Mouse (Mus musculus) stomach, embryonic 16.5 days (tissue): ENCODE measurements around the gene Olfr1238. TPM values are rescaled to one million over a fixed set of nuclear protein-coding genes. Genes with fewer than 3 reads are reported as not detected.

Experiments
- ATAC-seq: fragments of 200-750 bp; cut with Nextera tagmentation; 2 replicates; pipeline ENCODE4 v1.8.0; 2017; ENCODE audit warnings: moderate number of reproducible peaks, moderate TSS enrichment; ENCODE audit not compliant: insufficient read depth, low FRiP score
- H3K27ac ChIP-seq: fragments of 300-500 bp; sonication (generic); 2 replicates; pipeline ENCODE4 v1.5.1; 2014; ENCODE audit warnings: low read length
- H3K27me3 ChIP-seq: fragments of 300-500 bp; sonication (generic); 2 replicates; pipeline ENCODE4 v1.6.1; 2014; ENCODE audit warnings: low read length, control low read depth, mixed read lengths; ENCODE audit not compliant: control insufficient read depth, insufficient read depth
- H3K36me3 ChIP-seq: fragments of 300-500 bp; sonication (generic); 2 replicates; pipeline ENCODE4 v1.6.1; 2014; ENCODE audit warnings: low read length; ENCODE audit not compliant: control insufficient read depth, insufficient read depth
- H3K4me1 ChIP-seq: fragments of 300-500 bp; sonication (generic); 2 replicates; pipeline ENCODE4 v1.6.1; 2014; ENCODE audit warnings: low read length, control low read depth, mixed read lengths; ENCODE audit not compliant: control insufficient read depth, insufficient read depth
- H3K4me2 ChIP-seq: fragments of 300-500 bp; sonication (generic); 2 replicates; pipeline ENCODE4 v1.6.1; 2014; ENCODE audit warnings: low read depth, low read length, mixed read lengths
- H3K4me3 ChIP-seq: fragments of 300-500 bp; sonication (generic); replicated peaks from 2 replicates; pipeline ENCODE4 v1.5.1; 2014; ENCODE audit warnings: mild to moderate bottlenecking, low read length
- H3K9ac ChIP-seq: fragments of 300-500 bp; sonication (generic); 2 replicates; pipeline ENCODE4 v1.6.1; 2014; ENCODE audit warnings: low read length
- H3K9me3 ChIP-seq: fragments of 300-500 bp; sonication (generic); replicated peaks from 2 replicates; pipeline ENCODE4 v1.6.1; 2016; ENCODE audit warnings: low read length, control low read depth; ENCODE audit not compliant: control insufficient read depth
- WGBS: fragments of 180-500 bp; shearing (Covaris S2); extraction: QIAGEN DNeasy Blood & Tissue Kit; methylation state at CpG from one replicate; pipeline ENCODE4 v1.1.7; 2014; 5-methylcytosine and 5-hydroxymethylcytosine counted together
- polyA plus RNA-seq: library from polyadenylated mRNA; unstranded; fragments of >200 nt; fragmentation: Nextera tagmentation; extraction: Ambion mirVana; gene quantifications from 2 replicates; pipeline ENCODE4 v1.2.1, GENCODE M21; 2015

Gene Olfr1238
- not detected in 2 replicates for polyA plus RNA-seq

DNA sequence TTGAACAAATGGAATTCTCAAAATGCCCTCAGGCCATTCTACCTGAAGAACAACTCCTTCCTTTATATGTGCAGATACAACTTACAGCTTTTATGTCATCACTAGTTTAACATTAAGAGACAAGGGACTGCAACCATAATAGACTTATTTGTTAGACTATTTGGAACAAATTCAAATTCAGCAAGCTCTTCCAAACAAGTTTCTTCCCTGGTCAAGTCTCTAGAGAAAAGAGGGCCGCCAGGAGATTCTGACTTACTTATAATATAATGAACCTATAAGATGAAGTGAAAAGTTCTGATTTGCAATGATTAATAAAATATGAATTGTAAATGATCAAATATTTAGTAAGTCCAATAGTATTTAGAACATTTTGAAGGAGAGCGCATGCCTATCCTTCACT, at the start of gene Olfr1238:
TSS of gene Olfr1238 (minus strand) at position 101 of the 400 bp plus-strand sequence.
- Histone ChIP-seq H3K9me3 (no peaks in the 10 kb centered on the region), H3K9ac (no peak within 1 kb of the TSS), H3K4me1 (no peaks in the 10 kb centered on the region), H3K27ac (no peak within 1 kb of the TSS), H3K4me3 (no peak within 1 kb of the TSS), H3K36me3 (no peaks in the 10 kb centered on the region), H3K27me3 (no peaks in the 10 kb centered on the region), H3K4me2 (no peak within 1 kb of the TSS)
- 92% methylated on average over 2 of the region's 2 CpGs for WGBS
- ATAC-seq, result no peak

DNA sequence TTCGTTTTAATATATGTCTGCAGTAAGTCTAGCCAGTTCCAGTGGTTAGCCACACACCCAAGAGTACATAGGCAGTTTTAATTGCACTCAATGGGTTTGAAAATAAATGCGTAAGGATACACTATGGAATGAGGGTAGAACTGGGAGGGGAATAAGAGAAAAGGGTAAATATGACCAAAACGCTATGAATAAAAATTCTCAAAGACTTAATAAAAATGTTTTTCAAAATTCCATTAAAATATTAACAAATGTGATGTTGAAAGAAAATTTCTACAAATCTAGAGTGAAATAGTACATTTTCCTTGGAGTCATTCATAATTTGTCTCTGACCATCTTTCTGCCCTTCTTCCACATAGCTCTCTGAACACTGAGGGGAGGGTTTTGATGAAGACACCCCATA, 33.4 kb upstream of the Olfr1238 start, which contains the start of gene Olfr1240:
TSS of gene Olfr1240 (minus strand) at position 101 of the 400 bp plus-strand sequence.
- H3K27me3 ChIP-seq, result no peaks in the 10 kb centered on the region
- H3K4me2 ChIP-seq, result no peak within 1 kb of the TSS
- no peaks in the 10 kb centered on the region for H3K9me3 ChIP-seq
- ATAC-seq, result no peak
- 82% methylated on average over 3 of the region's 3 CpGs for WGBS
- H3K36me3 ChIP-seq, result no peaks in the 10 kb centered on the region
- no peak within 1 kb of the TSS for H3K4me3 ChIP-seq
- no peak within 1 kb of the TSS for H3K9ac ChIP-seq
- H3K4me1 ChIP-seq, result no peaks in the 10 kb centered on the region
- no peak within 1 kb of the TSS for H3K27ac ChIP-seq

DNA sequence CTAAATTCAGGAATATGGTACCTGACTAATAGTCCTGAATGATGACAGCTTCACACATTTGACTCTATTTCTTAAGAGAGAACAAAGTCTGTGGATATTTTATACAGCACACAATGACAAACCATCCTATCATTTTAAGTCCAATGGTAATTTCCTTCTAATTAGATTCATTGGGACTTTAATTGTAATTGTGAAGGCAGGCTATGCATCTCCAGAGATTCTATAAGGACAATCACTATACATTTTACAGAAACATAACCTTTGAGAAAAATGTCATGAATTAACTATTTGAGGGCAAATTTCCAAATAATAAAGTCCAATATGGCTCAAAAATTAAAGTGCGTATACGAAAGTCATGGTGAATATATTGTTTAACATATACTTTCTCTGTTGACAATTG, 10.8 kb upstream of the Olfr1238 start, which contains the start of gene Olfr1239:
TSS of gene Olfr1239 (minus strand) at position 101 of the 400 bp plus-strand sequence.
- 77% methylated on average over 2 of the region's 2 CpGs for WGBS
- no peak for ATAC-seq

DNA sequence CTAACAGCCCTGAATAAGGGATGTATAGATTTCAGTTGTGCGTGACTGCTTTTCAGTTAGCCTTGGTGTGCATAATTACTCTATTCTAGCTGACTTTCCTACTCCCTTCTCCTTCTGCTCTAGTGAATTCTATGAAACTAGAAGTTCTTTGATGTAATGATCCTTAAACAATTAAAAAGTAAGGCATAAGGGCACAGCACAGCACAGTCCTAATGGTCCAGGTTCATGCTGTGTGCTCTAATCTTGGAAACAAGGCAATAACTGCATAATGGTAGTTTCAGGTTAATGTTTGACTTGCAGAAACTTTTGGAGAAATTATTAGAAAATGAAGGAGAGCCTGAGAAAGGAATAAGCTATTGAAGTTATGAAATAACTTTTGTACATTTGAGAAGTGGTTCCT, 5.1 kb upstream of the Olfr1238 start:
- no peaks in the 10 kb centered on the region for H3K9me3 ChIP-seq
- 83% methylated on average over 1 of the region's 1 CpGs for WGBS
- no peak overlapping the region for H3K27ac ChIP-seq
- no peak overlapping the region for H3K4me2 ChIP-seq
- no peaks in the 10 kb centered on the region for H3K36me3 ChIP-seq
- H3K9ac ChIP-seq, result no peak overlapping the region
- ATAC-seq, result no peak
- H3K4me3 ChIP-seq, result no peak overlapping the region
- H3K27me3 ChIP-seq, result no peaks in the 10 kb centered on the region
- no peaks in the 10 kb centered on the region for H3K4me1 ChIP-seq

More for the DNA sequence above, 10.8 kb upstream of the Olfr1238 start, which contains the start of gene Olfr1239:
- Histone ChIP-seq H3K27me3 (no peaks in the 10 kb centered on the region), H3K4me3 (no peak within 1 kb of the TSS), H3K4me1 (no peaks in the 10 kb centered on the region), H3K4me2 (no peak within 1 kb of the TSS), H3K9me3 (no peaks in the 10 kb centered on the region), H3K36me3 (no peaks in the 10 kb centered on the region), H3K27ac (no peak within 1 kb of the TSS), H3K9ac (no peak within 1 kb of the TSS)

DNA sequence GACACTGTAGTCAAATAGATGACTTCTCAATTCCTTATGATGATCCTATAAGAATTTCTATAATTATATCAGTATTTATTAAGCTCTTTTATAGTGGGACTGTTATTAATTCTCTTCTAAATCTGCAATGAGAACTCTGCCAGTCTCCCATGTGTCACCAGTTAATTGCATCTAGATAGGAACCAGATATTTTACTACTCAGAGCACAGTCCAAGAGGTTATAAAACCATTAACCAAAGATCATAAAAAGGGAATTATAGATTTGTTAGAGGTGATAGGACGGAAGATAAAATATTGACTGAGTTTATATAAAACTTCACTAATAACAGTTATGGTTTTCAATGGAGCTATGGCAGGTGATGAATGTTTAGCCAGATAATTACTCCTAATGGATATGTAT, 8.6 kb downstream of the Olfr1238 start:
- 80% methylated on average over 1 of the region's 1 CpGs for WGBS
- ATAC-seq, result no peak
- Histone ChIP-seq H3K9ac (no peak overlapping the region), H3K27ac (no peak overlapping the region), H3K4me1 (no peaks in the 10 kb centered on the region), H3K4me3 (no peak overlapping the region), H3K27me3 (no peaks in the 10 kb centered on the region), H3K9me3 (no peaks in the 10 kb centered on the region), H3K4me2 (no peak overlapping the region), H3K36me3 (no peaks in the 10 kb centered on the region)

DNA sequence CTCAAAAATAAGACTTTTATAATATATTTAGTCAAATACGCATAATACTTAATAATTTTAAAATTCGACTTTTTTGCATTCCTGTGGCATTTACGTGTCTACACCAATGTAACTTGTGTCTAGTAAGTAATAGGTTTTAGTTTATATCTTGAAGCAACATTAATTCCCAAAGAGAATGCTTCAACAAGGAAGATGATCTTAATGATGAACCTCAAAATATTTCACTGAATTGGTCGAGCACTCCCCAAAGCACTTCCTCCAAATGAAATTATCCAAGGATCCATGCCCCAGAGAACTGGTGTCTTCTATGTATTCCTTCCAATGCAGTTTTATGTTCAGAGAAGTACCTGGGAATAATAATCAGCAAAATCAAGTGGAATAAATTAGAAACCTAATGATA, 44.7 kb downstream of the Olfr1238 start, which contains the start of gene Olfr1234:
TSS of gene Olfr1234 (minus strand) at position 101 of the 400 bp plus-strand sequence.
- no peaks in the 10 kb centered on the region for H3K27me3 ChIP-seq
- H3K4me3 ChIP-seq, result no peak within 1 kb of the TSS
- H3K27ac ChIP-seq, result no peak within 1 kb of the TSS
- no peak within 1 kb of the TSS for H3K9ac ChIP-seq
- H3K9me3 ChIP-seq, result no peaks in the 10 kb centered on the region
- no peak for ATAC-seq
- no peak within 1 kb of the TSS for H3K4me2 ChIP-seq
- H3K4me1 ChIP-seq, result no peaks in the 10 kb centered on the region
- no peaks in the 10 kb centered on the region for H3K36me3 ChIP-seq
- 79% methylated on average over 4 of the region's 4 CpGs for WGBS

Other genes with a start within 250 kb of the Olfr1238 start
- gene Olfr1224-ps1, start 245.6 kb downstream of the Olfr1238 start, polyA plus RNA-seq, result not detected in 2 replicates
- not detected in 2 replicates for gene Olfr1225, start 235.0 kb downstream of the Olfr1238 start, polyA plus RNA-seq
- gene Olfr1226, start 209.6 kb downstream of the Olfr1238 start, polyA plus RNA-seq, result not detected in 2 replicates
- not detected in 2 replicates for gene Olfr1228, start 155.6 kb downstream of the Olfr1238 start, polyA plus RNA-seq
- not detected in 2 replicates for gene Olfr1229, start 121.7 kb downstream of the Olfr1238 start, polyA plus RNA-seq
- not detected in 2 replicates for gene Olfr1230, start 112.4 kb downstream of the Olfr1238 start, polyA plus RNA-seq
- gene Olfr1231, start 102.6 kb downstream of the Olfr1238 start, polyA plus RNA-seq, result not detected in 2 replicates
- gene Olfr1232, start 80.0 kb downstream of the Olfr1238 start, polyA plus RNA-seq, result not detected in 2 replicates
- not detected in 2 replicates for gene Olfr1233, start 67.3 kb downstream of the Olfr1238 start, polyA plus RNA-seq
- not detected in 2 replicates for gene Olfr1234, start 44.8 kb downstream of the Olfr1238 start, polyA plus RNA-seq
- not detected in 2 replicates for gene Olfr1239, start 10.7 kb upstream of the Olfr1238 start, polyA plus RNA-seq
- gene Olfr1240, start 33.3 kb upstream of the Olfr1238 start, polyA plus RNA-seq, result not detected in 2 replicates
- gene Olfr1241, start 77.5 kb upstream of the Olfr1238 start, polyA plus RNA-seq, result not detected in 2 replicates
- gene Olfr1242, start 88.7 kb upstream of the Olfr1238 start, polyA plus RNA-seq, result not detected in 2 replicates
- not detected in 2 replicates for gene Olfr1243, start 121.8 kb upstream of the Olfr1238 start, polyA plus RNA-seq
- gene Olfr1245, start 168.8 kb upstream of the Olfr1238 start, polyA plus RNA-seq, result not detected in 2 replicates
- not detected in 2 replicates for gene Olfr1246, start 183.5 kb upstream of the Olfr1238 start, polyA plus RNA-seq
- not detected in 2 replicates for gene Olfr1247, start 204.5 kb upstream of the Olfr1238 start, polyA plus RNA-seq
- gene Olfr1248, start 208.6 kb upstream of the Olfr1238 start, polyA plus RNA-seq, result not detected in 2 replicates
- not detected in 2 replicates for gene Olfr1249, start 225.3 kb upstream of the Olfr1238 start, polyA plus RNA-seq